Mouse (Mus musculus): ENCODE data around the gene Sept9.

Gene Sept9

DNA sequence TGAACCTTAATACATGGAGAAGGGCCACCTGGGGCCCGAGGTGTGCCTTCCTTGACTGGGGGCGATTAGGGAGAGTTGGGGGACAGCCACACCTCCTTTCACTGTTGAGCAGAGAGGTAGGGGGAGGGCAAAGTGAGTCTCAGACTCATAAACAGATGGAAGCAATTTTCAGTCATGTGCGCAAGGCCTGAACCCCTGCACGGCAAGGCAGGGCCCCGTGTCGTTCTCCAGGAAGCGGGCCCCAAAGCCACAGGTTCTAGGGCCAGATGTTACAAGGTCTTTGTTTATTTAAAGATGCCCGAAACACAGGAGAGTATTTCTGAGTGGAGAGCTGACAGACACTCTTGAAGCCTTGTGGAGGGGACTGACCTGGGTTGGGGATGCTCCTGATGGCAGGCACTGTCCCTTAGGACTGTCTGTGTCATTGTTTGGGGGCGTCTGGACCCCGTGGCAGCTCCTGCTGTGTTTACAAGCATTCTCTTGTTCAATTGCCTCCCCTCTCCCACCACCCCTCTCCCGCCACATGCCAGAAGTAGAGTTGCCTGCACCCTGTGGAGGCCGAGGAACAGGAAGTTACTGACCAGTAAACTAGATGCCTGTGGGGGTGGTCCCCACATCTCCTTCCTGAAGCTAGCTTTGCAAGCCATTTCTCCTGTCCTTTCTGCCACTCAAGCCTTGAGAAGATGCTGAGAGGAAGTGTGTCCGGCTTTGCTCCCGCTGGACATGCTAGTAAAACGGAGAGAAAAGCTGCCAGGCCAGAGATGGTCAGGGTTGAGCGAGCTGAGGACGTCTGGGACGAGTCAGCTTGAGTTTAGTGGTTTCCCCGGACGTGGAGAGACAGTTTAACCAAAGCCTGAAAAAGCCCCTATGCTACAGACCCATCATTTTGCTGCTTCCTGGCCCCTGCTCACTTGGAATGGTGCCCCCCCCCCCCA, 150.2 kb downstream of the Sept9 start:
- DNase-seq, result no peak

DNA sequence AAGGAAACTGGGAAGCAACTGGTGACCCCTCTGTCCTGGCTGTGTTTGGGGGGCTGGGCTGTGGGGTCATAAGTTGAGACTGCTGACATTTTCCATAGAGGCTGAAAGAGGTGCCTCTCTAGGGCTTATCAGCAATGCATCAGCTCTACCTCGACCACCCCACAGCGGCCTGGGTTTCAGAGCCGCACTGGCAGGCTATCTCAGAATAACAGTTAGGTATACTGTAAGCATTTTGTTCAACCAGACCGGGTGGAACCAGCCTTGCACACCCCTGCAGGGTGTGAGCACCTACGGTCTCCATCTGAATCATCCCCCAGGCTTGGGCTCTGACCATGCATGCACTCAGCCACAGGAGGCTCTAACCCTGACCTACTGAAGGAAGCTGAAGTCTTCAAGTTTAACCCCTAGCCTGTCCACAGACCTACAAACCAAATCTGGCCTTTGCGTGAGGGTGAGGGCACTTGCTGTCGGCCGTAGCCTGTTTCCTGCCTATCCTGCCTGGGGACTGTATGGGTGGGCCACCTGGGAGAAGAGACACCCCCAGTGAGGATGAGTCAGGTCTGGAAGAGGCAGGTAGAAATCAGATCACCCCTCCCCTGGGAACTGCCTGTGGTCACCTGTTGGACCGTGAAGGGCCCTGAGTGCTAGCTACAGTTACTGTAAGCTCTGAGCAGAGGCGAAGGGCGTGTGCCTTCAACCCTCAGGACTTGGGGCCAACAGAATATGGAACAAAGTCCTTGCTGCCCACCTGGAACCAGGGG, 151.2 kb downstream of the Sept9 start:
- DNase-seq, result no peak

DNA sequence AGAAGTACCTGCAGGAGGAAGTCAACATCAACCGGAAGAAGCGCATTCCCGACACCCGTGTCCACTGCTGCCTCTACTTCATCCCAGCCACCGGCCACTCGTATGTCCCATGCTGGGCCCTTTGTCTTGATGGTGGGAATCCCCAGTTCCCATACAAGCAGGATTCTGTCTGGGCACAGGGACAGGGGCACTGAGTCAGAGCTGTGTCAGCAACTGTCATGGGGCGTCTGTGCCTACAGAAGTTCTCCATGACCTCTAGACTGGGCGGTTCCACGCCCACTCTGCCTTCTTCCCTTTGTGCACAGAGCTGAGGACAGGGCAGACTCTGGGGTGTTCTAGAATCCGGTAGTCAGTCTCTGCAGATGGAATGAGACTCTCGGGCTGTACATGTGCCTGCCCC, 153.7 kb downstream of the Sept9 start:
- DNase-seq, result peak in 1 of 2 experiments; percentile 50

GRCm38 (mm10) chr11:117354107-117354506, 154.6 kb downstream of the Sept9 start:
- DNase-seq, result peak in 1 of 2 experiments; percentile 34

DNA sequence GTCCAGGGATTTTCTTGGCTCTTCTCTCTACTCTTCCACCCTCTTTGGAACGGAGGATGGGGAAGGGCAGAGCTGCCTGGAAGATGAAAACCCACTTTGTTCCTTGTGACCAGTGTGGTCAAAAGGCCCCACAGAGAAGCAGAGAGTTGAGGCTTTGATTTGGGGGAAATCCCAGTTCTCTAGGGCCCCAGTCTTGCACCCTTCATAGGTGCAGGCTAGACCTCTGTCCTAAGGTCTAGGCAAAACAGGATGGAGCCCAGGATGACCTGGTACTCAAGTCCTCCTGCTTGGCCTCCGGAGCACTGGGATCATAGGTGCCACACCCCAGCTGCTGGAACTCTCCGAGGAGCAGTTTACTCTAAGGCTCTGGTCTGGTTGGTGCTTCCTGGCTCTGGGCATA, 157.5 kb downstream of the Sept9 start:
- no peak for DNase-seq

GRCm38 (mm10) chr11:117357916-117358639, 158.6 kb downstream of the Sept9 start:
- peak; percentile 91 to 93 for DNase-seq

GRCm38 (mm10) chr11:117359161-117359560, 159.7 kb downstream of the Sept9 start:
- DNase-seq, result no peak

DNA sequence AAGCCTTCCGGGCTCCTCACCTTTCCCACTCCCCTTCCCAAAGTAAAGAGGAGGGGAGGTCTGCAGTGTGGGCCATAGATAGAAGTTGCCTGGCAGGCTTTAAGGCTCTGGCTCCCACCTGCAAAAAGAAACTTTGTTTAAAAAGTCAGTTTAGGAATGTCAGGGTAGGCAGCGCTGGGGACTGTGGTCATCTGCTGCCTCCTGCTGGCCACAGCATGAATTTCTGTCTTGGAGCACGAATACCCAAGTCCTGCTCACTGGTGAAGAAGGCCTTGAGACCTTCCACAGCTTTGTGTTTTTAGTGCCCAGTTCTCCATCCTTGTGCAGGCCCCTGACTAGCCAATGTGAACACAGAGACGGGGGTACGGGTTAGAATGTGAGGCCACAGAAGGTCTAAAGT, 160.4 kb downstream of the Sept9 start:
- peak; percentile 49 to 60 for DNase-seq

- no peak for DNase-seq
Measured at GRCm38 (mm10) chr11:117360561-117360960, 161.1 kb downstream of the Sept9 start.

DNA sequence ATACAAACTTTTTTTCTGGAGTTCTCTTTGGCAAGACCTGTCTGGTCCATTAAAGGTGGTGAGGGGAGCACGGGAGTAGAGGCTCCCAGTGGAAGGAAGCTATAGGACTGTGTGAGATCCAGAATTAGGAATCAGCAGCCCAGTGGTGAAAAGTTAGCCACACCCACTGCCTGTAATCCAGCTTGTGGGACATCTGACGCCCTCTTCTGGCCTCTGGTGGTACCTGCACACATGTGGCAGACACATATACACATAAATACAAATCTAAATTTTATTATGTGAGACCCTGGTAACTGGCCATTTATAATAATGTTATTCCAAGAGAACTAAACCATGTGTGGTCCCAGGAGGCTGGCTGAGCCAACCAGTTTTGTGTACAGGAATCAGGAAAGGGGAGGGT, 162.8 kb downstream of the Sept9 start:
- no peak for DNase-seq

DNA sequence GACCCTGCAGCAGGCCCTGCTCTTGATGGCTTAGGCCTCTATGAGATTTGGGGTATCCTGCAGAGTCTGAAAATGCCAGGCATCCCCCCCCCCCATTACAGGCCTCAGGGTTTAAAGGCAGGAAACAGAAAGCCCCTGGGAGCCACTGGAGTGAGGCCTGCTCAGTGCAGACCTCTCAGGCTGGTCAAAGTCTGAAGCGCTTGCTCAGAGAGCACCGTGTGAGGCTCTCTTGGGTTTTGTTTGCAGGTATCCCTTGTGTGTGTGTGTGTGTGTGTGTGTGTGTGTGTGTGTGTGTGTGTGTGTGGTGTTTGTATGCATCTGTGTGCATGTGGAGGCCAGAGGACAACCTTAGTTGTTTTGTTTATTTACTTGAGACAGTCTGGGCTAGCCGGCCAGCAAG, 164.5 kb downstream of the Sept9 start:
- no peak for DNase-seq

DNA sequence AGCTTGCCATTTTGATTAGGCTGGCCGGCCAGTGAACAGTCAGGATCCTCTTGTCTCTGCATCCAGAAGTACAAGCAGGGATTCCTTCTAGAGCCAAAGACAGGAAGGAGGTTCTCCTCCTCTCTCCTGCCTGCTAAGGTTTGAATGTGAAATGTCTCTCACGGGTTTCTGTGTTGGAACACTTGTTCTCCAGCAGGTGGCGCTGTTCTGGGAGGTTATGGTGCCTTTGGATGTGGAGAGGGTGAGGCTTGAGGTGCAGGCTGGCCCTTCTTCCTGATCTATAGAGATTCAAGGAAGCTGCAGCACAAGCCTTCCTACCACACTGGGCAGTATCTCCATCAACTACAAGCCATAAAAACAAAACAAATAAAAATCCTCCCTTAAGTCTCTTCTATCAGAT, 167.0 kb downstream of the Sept9 start:
- DNase-seq, result no peak

GRCm38 (mm10) chr11:117366861-117367357, 167.4 kb downstream of the Sept9 start:
- no peak for DNase-seq

- no peak for DNase-seq
Measured at GRCm38 (mm10) chr11:117367937-117368336, 168.5 kb downstream of the Sept9 start.

GRCm38 (mm10) chr11:117369347-117369746, 169.9 kb downstream of the Sept9 start:
- no peak for DNase-seq

GRCm38 (mm10) chr11:117370262-117370850, 170.9 kb downstream of the Sept9 start:
- no peak for DNase-seq

DNA sequence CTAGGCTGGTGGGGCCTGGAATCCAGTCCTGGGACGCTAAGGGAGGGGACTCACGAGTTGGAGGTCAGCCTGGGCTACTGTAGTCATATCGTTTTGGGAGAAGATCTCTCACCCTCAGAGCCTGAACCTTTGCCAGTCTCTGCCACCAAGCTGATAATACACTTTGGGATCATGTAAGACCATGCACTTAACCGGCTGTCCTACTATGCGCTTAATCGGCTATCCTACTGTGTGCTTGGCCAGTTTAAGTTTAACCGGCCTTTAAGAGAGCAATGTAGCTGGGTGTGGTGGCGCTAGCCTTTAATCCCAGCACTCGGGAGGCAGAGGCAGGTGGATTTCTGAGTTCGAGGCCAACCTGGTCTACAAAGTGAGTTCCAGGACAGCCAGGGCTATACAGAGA, 173.1 kb downstream of the Sept9 start:
- DNase-seq, result no peak

GRCm38 (mm10) chr11:117373195-117373594, 173.7 kb downstream of the Sept9 start:
- no peak for DNase-seq

- DNase-seq, result no peak
Measured at GRCm38 (mm10) chr11:117373870-117374269, 174.4 kb downstream of the Sept9 start.

DNA sequence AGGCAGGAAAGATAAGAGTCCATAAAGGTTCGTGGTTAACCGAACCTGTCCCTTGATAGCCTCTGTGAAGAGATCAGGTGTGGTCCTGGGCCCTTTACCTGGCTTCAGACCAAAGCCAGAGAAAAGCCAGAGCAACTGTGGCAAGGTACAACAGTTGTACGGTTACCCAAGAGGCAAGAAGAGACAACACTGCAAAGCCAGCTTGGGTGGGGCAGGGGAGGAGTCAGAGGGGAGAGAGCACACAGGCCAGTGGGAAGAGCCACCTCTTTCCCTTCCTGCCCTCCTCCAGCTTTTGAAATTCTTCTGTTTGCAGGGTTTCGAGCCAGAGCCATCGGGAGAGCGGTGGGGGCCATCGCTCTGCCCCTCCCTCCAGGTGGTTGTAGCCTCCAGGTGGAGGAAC, 174.8 kb downstream of the Sept9 start:
- DNase-seq, result peak in 1 of 2 experiments; percentile 23

- DNase-seq, result no peak
Measured at GRCm38 (mm10) chr11:117379774-117380173, 180.3 kb downstream of the Sept9 start.

- DNase-seq, result no peak
Measured at GRCm38 (mm10) chr11:117384235-117384634, 184.8 kb downstream of the Sept9 start.

GRCm38 (mm10) chr11:117384897-117385296, 185.4 kb downstream of the Sept9 start:
- DNase-seq, result peak; percentile 84 to 87
